Mouse (Mus musculus) megakaryocyte, embryonic 14.5 days (primary cell): ENCODE measurements around the gene Hpgd. TPM values are rescaled to one million over a fixed set of nuclear protein-coding genes. Genes with fewer than 3 reads are reported as not detected.
"Not testable (repeated sequence)": the region's sequence is repeated elsewhere in the genome, so short reads cannot be mapped to it uniquely, and the experiment has no call there.

ENCODE experiments used
- H3K27me3 ChIP-seq: replicated peaks from 2 replicates; pipeline ENCODE3; 2012; ENCODE audit warnings: inconsistent platforms
- H3K36me3 ChIP-seq: replicated peaks from 2 replicates; pipeline ENCODE3; 2012; ENCODE audit warnings: low read length, inconsistent platforms, mixed read lengths
- H3K4me1 ChIP-seq: 2 replicates; pipeline ENCODE4 v1.6.1; 2012; ENCODE audit warnings: inconsistent platforms
- H3K4me3 ChIP-seq: replicated peaks from 2 replicates; pipeline ENCODE3; 2012; ENCODE audit warnings: moderate library complexity, mild to moderate bottlenecking, inconsistent platforms
- H3K9me3 ChIP-seq: 2 replicates; pipeline ENCODE4 v1.6.1; 2012; ENCODE audit warnings: inconsistent platforms
- FLI1 ChIP-seq: IDR thresholded peaks from 2 replicates; pipeline ENCODE4 v1.6.1; 2012; ENCODE audit warnings: low read length, inconsistent platforms, mixed read lengths
- GATA1 ChIP-seq: IDR thresholded peaks from 3 replicates; pipeline ENCODE4 v1.6.1; 2012; ENCODE audit warnings: mixed read lengths, low read length, inconsistent platforms, borderline replicate concordance
- polyA plus RNA-seq: library from polyadenylated mRNA; stranded (reverse); fragments of >175 nt; gene quantifications from 2 replicates; pipeline ENCODE4 v1.2.3, GENCODE M21; 2012; ENCODE audit warnings: low replicate concordance; ENCODE audit not compliant: insufficient read depth

Hpgd gene
- polyA plus RNA-seq, 1 experiment, result 0.27 TPM

DNA sequence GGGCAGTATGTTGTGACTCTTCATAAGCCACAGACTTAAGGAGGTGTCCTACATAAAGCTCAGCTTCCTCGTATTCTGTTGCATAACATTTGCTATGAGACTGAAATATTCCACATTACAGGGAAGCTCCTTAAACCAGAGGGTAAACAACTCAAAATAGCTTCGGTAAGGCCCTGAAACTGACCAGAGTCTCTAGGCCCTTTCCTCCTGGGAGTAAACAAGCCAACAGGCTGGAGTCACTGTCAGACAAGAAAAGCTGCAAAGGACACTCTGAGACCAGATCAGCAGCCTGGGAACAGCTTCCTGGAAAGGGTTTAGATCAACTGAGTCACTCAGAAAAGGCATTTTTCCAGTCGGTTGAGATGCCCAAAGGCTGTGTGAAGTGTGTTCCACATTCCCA lies 9.4 kb upstream of the Hpgd start:
- H3K4me1 ChIP-seq, result no peaks in the 10 kb centered on the region
- no peak overlapping the region for H3K4me3 ChIP-seq
- TF ChIP-seq FLI1, result no peak
- no peak for TF ChIP-seq GATA1
- H3K27me3 ChIP-seq, result no peaks in the 10 kb centered on the region
- peaks cover 7% of the 10 kb centered on the region for H3K9me3 ChIP-seq
- no peaks in the 10 kb centered on the region for H3K36me3 ChIP-seq

- Histone ChIP-seq H3K9me3 (peaks cover 7% of the 10 kb centered on the region), H3K36me3 (no peaks in the 10 kb centered on the region), H3K4me3 (no peak overlapping the region), H3K4me1 (no peaks in the 10 kb centered on the region), H3K27me3 (no peaks in the 10 kb centered on the region)
- no peak for TF ChIP-seq FLI1
- TF ChIP-seq GATA1, result no peak
Observed at GRCm38 (mm10) chr8:56286717-56287116, 7.7 kb upstream of the Hpgd start.

GRCm38 (mm10) chr8:56287370-56288072 lies 6.9 kb upstream of the Hpgd start:
- TF ChIP-seq GATA1 (no peak), FLI1 (no peak)
- H3K27me3 ChIP-seq, result no peaks in the 10 kb centered on the region
- H3K4me1 ChIP-seq, result no peaks in the 10 kb centered on the region
- H3K4me3 ChIP-seq, result no peak overlapping the region
- peaks cover 7% of the 10 kb centered on the region for H3K9me3 ChIP-seq
- no peaks in the 10 kb centered on the region for H3K36me3 ChIP-seq

- Histone ChIP-seq H3K36me3 (no peaks in the 10 kb centered on the region), H3K9me3 (peaks cover 16% of the 10 kb centered on the region; the same call in 1 of the 2 replicates), H3K4me1 (peaks cover 5% of the 10 kb centered on the region; the same call in 1 of the 2 replicates), H3K27me3 (peaks cover 14% of the 10 kb centered on the region), H3K4me3 (no peak overlapping the region)
- TF ChIP-seq GATA1 (no peak), FLI1 (no peak)
Observed at GRCm38 (mm10) chr8:56292318-56292717, 2.1 kb upstream of the Hpgd start.

DNA sequence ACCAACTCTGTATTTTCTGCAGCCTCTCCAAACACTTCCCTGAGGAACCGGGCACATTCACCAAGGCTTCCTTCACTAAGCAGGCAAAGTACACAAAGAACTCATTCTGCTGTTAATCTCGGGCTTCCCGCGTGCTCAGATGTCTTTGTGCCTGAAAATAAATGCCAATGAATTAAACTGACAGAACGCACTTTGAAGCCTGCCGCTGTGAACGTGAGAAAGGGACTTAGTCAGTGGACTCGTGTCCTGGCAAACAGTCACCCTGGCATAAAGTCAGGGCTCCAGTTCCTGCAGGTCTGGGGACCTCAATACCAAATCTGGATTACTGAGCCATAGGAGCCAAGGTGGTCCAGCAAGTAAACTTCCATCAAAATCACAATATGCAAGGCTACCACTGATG lies 905 bp upstream of the Hpgd start:
- H3K4me3 ChIP-seq, result no peak overlapping the region
- H3K9me3 ChIP-seq, result peaks cover 16% of the 10 kb centered on the region; the same call in 1 of the 2 replicates
- peaks cover 5% of the 10 kb centered on the region; the same call in 1 of the 2 replicates for H3K4me1 ChIP-seq
- TF ChIP-seq FLI1, result no peak
- no peaks in the 10 kb centered on the region for H3K36me3 ChIP-seq
- peaks cover 14% of the 10 kb centered on the region for H3K27me3 ChIP-seq

DNA sequence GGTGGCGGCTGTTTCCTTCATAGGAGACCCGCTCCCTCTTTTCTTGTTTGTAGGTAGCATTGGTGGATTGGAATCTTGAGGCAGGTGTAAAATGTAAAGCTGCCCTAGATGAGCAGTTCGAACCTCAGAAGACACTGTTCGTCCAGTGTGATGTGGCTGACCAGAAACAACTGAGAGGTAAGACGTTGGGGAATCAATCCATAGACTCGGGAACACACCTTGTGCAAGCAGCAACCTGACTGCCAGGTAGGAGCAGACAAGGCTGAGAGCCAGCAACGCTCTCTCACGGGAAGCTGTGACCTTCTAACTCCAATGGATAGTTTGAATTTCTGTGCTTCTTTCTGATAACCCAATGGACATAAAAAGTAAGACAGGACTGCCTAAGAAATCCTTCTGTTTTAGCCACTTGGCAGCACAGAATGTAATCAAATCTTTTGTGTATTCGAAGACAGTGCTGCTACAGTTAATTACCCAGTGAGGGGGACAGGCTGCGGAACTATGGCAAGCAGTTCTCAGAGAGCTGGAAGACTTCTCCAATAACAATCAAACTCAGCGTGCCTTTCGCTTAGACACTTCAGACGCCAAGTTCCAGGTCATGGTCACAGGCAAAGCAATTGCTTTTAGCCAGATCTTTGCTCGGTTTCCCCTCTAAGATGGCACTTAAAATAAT lies 636 bp downstream of the Hpgd start:
- TF ChIP-seq GATA1 (no peak), FLI1 (no peak)
- H3K4me1 ChIP-seq, result peaks cover 5% of the 10 kb centered on the region
- peaks cover 13% of the 10 kb centered on the region; the same call in 1 of the 2 replicates for H3K9me3 ChIP-seq
- no peaks in the 10 kb centered on the region for H3K36me3 ChIP-seq
- H3K4me3 ChIP-seq, result peak overlapping the region; percentile 89
- peaks cover 14% of the 10 kb centered on the region for H3K27me3 ChIP-seq

DNA sequence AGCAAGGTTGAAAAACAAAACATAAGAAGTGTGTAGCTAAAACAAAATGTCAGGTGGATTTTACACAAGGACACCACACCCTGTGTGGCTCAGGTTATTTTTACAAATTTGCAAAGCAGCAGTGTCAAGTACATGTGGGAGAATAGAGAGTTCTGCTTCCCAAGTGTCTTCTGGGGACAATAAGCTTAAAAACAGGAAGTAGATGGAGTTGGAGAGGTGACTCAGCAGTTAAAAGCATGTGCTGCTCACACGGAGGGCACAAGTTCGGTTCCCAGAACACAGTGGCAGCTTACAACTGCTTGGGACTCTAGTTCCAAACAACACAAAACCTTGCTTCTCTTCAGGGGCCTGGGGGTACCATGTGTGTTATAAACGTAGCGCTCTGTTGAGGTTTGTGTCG lies 5.0 kb downstream of the Hpgd start:
- H3K4me1 ChIP-seq, result peaks cover 2% of the 10 kb centered on the region
- H3K27me3 ChIP-seq, result peaks cover 8% of the 10 kb centered on the region
- H3K36me3 ChIP-seq, result no peaks in the 10 kb centered on the region
- H3K4me3 ChIP-seq, result no peak overlapping the region
- peaks cover 6% of the 10 kb centered on the region; the same call in 1 of the 2 replicates for H3K9me3 ChIP-seq
- no peak for TF ChIP-seq GATA1
- no peak for TF ChIP-seq FLI1

DNA sequence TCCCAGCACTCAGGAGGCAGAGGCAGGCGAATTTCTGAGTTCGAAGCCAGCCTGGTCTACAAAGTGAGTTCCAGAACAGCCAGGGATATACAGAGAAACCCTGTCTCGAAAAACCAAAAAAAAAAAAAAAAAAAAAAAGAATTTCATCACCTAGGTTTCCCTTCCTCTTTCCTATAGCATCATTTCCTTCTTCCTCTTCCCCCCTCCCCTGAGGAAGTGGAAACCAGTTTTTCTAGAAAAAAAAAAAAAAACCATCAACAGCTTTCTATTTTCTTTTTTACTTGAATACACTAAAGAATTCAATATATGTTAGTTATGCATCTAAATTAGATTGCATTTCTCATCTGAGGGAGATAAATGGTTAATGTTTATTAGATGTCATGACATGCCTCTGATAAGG lies 6.9 kb downstream of the Hpgd start:
- not testable (repeated sequence) for H3K36me3 ChIP-seq, H3K4me1 ChIP-seq, H3K4me3 ChIP-seq, H3K27me3 ChIP-seq, H3K9me3 ChIP-seq

- no peaks in the 10 kb centered on the region for H3K9me3 ChIP-seq
- H3K4me3 ChIP-seq, result no peak overlapping the region
- TF ChIP-seq GATA1, result no peak
- no peak for TF ChIP-seq FLI1
- no peaks in the 10 kb centered on the region for H3K27me3 ChIP-seq
- H3K36me3 ChIP-seq, result no peaks in the 10 kb centered on the region
- no peaks in the 10 kb centered on the region for H3K4me1 ChIP-seq
Observed at GRCm38 (mm10) chr8:56304595-56304994, 10.2 kb downstream of the Hpgd start.

- TF ChIP-seq GATA1 (no peak), FLI1 (no peak)
- Histone ChIP-seq H3K4me3 (no peak overlapping the region), H3K27me3 (no peaks in the 10 kb centered on the region), H3K9me3 (no peaks in the 10 kb centered on the region), H3K36me3 (no peaks in the 10 kb centered on the region), H3K4me1 (no peaks in the 10 kb centered on the region)
Observed at GRCm38 (mm10) chr8:56313622-56314021, 19.2 kb downstream of the Hpgd start.

DNA sequence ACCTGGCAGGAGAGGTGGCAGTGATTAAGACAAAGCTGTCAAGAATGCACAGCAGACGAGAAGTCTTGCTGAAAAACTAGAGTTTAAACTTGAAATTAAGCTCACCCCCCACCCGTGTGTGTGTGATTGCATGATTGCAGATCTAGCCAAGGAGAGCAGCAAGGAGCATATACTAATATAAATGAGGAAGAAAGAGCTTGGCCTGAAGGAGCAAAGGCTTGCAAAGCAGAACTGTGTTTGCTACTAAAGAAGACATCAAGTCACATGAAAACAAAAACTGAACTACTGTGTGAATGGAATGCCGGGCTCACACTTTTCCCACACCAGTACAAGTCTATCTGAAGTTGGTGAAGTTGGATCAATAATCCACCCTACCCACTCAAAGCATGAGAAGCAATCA lies 20.8 kb downstream of the Hpgd start:
- TF ChIP-seq GATA1 (no peak), FLI1 (no peak)
- Histone ChIP-seq H3K27me3 (no peaks in the 10 kb centered on the region), H3K4me3 (no peak overlapping the region), H3K9me3 (no peaks in the 10 kb centered on the region), H3K4me1 (no peaks in the 10 kb centered on the region), H3K36me3 (no peaks in the 10 kb centered on the region)
